ENCODE assay signal across 33 mouse cellular contexts in the genomic region with DNA sequence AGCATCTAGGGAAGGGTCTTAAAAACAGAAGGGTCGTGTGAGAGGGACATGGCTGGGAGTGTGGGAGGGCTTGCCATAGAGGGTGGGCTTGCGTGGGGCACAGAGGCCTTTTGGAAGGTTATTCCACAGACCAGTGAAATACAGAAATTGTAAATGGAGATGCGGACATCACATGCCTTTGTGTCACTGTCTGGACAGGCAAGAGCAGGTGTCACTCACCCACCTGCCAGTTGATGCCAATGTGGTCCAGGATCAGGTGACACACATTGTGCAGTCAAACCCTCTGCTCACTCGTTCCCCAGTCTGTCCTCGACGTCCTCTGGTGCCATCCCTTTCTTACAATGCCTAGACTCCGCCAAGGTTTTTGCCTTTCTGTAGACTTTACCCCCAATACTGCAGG. TPM values are rescaled to one million over a fixed set of nuclear protein-coding genes. Genes with fewer than 3 reads are reported as not detected.
"Had no signal": no experiment of that assay in that cellular context is flagged by ENCODE, and none has a peak within 500 bp of the region (broad histone marks: within the 10 kb centered on the region; RNA-seq: fewer than 3 reads in every experiment).

No protein-coding gene starts in this region.

- H3K9ac ChIP-seq: heart, embryonic 12.5 days; hindbrain, embryonic 12.5 days; hindbrain, embryonic 14.5 days; intestine, embryonic 15.5 days; limb, embryonic 12.5 days had no signal

- H3K4me1 ChIP-seq: heart, embryonic 12.5 days; hindbrain, embryonic 10.5 days; hindbrain, embryonic 12.5 days had no signal

- DNase-seq: gastrocnemius, adult 2 months; gastrocnemius, postnatal 10 days; gastrocnemius, postnatal 25 days; heart, postnatal 10 days; heart, postnatal 4 days; kidney, adult 18-20 months; kidney, adult 8-10 months; kidney, postnatal 10 days; kidney, postnatal 25 days; kidney, postnatal 4 days had no signal

- H3K27me3 ChIP-seq: hindbrain, embryonic 12.5 days; intestine, embryonic 15.5 days; limb, embryonic 12.5 days had no signal

- H3K4me2 ChIP-seq: heart, embryonic 12.5 days; hindbrain, embryonic 12.5 days; hindbrain, embryonic 14.5 days; intestine, embryonic 15.5 days; limb, embryonic 12.5 days had no signal

- ATAC-seq: hindbrain, embryonic 16.5 days; inflammation-experienced regulatory T-cells, adult 6 months; intestine, embryonic 15.5 days; intestine, postnatal 0 days had no signal

- H3K27ac ChIP-seq: gastrocnemius, adult 2 months; heart, embryonic 10.5 days; hindbrain, embryonic 10.5 days; hindbrain, embryonic 12.5 days; hindbrain, embryonic 14.5 days; intestine, embryonic 15.5 days; layer of hippocampus, adult 2 months; left cerebral cortex, adult 2 months; limb, embryonic 10.5 days; limb, embryonic 12.5 days had no signal

- H3K4me3 ChIP-seq: gastrocnemius, adult 2 months; heart, embryonic 10.5 days; heart, embryonic 12.5 days; hindbrain, embryonic 10.5 days; hindbrain, embryonic 12.5 days; intestine, embryonic 15.5 days; layer of hippocampus, adult 2 months; left cerebral cortex, adult 2 months; limb, embryonic 10.5 days; limb, embryonic 12.5 days had no signal

- H3K36me3 ChIP-seq: heart, embryonic 10.5 days; heart, embryonic 12.5 days; hindbrain, embryonic 10.5 days; hindbrain, embryonic 12.5 days; intestine, embryonic 15.5 days; limb, embryonic 10.5 days; limb, embryonic 12.5 days had no signal

- H3K9me3 ChIP-seq: heart, embryonic 10.5 days; heart, embryonic 12.5 days; hindbrain, embryonic 10.5 days; intestine, embryonic 15.5 days; limb, embryonic 10.5 days had no signal

RNA-seq across cellular contexts. Expression of a gene that starts 37.6 kb away (rescaled TPM):
- total RNA-seq: gastrocnemius, adult 2 months; gastrocnemius, postnatal 25 days; gastrocnemius, postnatal 4 days; heart, adult 8-10 months; heart, postnatal 10 days; heart, postnatal 25 days; heart, postnatal 4 days; layer of hippocampus, adult 2 months; layer of hippocampus, postnatal 10 days; layer of hippocampus, postnatal 25 days; left cerebral cortex, adult 2 months; left cerebral cortex, postnatal 14 days; left cerebral cortex, postnatal 36 days; liver, adult 2 months had no signal
- polyA plus RNA-seq: frontal cortex, adult 2 months; heart, embryonic 10.5 days; hindbrain, embryonic 10.5 days; hindbrain, embryonic 16.5 days; inflammation-experienced regulatory T-cells, adult 6 months; intestine, postnatal 0 days; kidney, embryonic 14.5 days; limb, embryonic 12.5 days; liver, adult 2 months had no signal
